Mouse (Mus musculus) heart, embryonic 14.5 days (tissue): ENCODE results near the gene Efcab6. TPM values are rescaled to one million over a fixed set of nuclear protein-coding genes. Genes with fewer than 3 reads are reported as not detected.

Experiments
- ATAC-seq: fragments of 200-750 bp; cut with Nextera tagmentation; 2 replicates; pipeline ENCODE4 v1.8.0; 2017; ENCODE audit warnings: low read depth, moderate TSS enrichment; ENCODE audit not compliant: insufficient number of reproducible peaks, insufficient read depth, low FRiP score
- H3K27ac ChIP-seq, 2 experiments: fragments of 200-500 bp in 1 of 2; fragments of 300-500 bp in 1 of 2; sonication (generic) in 1 of 2; replicated peaks in 1 of 2; 2 replicates each; pipeline ENCODE4 v1.5.1; 2012 to 2014; ENCODE audit warnings: low read depth in 2 of 2, low read length in 2 of 2, control low read depth in 1 of 2, mild to moderate bottlenecking in 1 of 2, mixed read lengths in 1 of 2; ENCODE audit not compliant: control insufficient read depth in 1 of 2, insufficient read depth in 1 of 2
- H3K27me3 ChIP-seq: fragments of 300-500 bp; sonication (generic); 2 replicates; pipeline ENCODE4 v1.6.1; 2014; ENCODE audit warnings: mild to moderate bottlenecking, low read length, control low read depth; ENCODE audit not compliant: control insufficient read depth, insufficient read depth
- H3K36me3 ChIP-seq: fragments of 300-500 bp; sonication (generic); 2 replicates; pipeline ENCODE4 v1.6.1; 2014; ENCODE audit warnings: mild to moderate bottlenecking, control low read depth, low read length, mixed read lengths; ENCODE audit not compliant: control insufficient read depth, insufficient read depth
- H3K4me1 ChIP-seq, 2 experiments: fragments of 200-500 bp in 1 of 2; fragments of 300-500 bp in 1 of 2; sonication (generic) in 1 of 2; 2 replicates each; pipeline ENCODE4 v1.6.1; 2012 to 2014; ENCODE audit warnings: low read length in 2 of 2, control low read depth in 1 of 2, mixed read lengths in 1 of 2; ENCODE audit not compliant: control insufficient read depth in 2 of 2, insufficient read depth in 2 of 2
- H3K4me2 ChIP-seq: fragments of 300-500 bp; sonication (generic); 2 replicates; pipeline ENCODE4 v1.6.1; 2014; ENCODE audit warnings: mild to moderate bottlenecking, low read length
- H3K4me3 ChIP-seq, 2 experiments: fragments of 200-500 bp in 1 of 2; fragments of 300-500 bp in 1 of 2; sonication (generic) in 1 of 2; 2 replicates each; pipeline ENCODE4 v1.5.1; 2012 to 2014; ENCODE audit warnings: low read length in 2 of 2, mild to moderate bottlenecking in 2 of 2, control low read depth in 1 of 2, low read depth in 1 of 2, moderate library complexity in 1 of 2; ENCODE audit not compliant: control insufficient read depth in 1 of 2, insufficient read depth in 1 of 2
- H3K9ac ChIP-seq: fragments of 300-500 bp; sonication (generic); 2 replicates; pipeline ENCODE4 v1.6.1; 2014; ENCODE audit warnings: mild to moderate bottlenecking, low read length
- H3K9me3 ChIP-seq: fragments of 300-500 bp; sonication (generic); 2 replicates; pipeline ENCODE4 v1.6.1; 2016; ENCODE audit warnings: low read length, control low read depth; ENCODE audit not compliant: control insufficient read depth
- WGBS: fragments of 180-500 bp; shearing (Covaris S2); extraction: QIAGEN DNeasy Blood & Tissue Kit; methylation state at CpG from one replicate; pipeline ENCODE4 v1.1.7; 2014; 5-methylcytosine and 5-hydroxymethylcytosine counted together
- polyA plus RNA-seq: library from polyadenylated mRNA; unstranded; fragments of >200 nt; fragmentation: Nextera tagmentation; extraction: Ambion mirVana; gene quantifications from 2 replicates; pipeline ENCODE4 v1.2.1, GENCODE M21; 2014

Efcab6 gene
- polyA plus RNA-seq, 1 experiment from 2014 or later, result 0.18 TPM

DNA sequence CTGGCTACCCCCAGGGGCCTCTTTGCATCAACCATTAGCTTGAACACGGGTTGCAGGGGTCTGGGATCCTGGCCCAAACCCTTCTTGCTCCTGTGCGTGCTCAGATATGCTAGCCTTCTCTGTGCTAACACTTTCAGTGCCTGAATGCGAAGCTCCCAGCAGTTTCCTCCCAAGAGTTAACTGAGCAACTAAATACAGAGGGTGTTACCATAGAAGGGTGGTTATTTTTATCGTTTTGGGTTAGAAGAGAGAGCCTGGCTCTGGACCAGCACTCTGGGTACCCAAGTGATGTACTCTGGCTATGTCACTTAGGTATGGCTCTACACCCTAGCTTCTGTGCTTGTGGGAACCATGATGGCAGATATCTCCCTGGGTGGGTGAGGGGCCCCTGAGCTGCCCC lies 217.7 kb downstream of the Efcab6 start:
- Histone ChIP-seq H3K4me1 (no peaks in the 10 kb centered on the region; a peak in 1 of 4 replicates), H3K4me2 (no peak overlapping the region), H3K27me3 (peaks cover 4% of the 10 kb centered on the region), H3K4me3 (no peak overlapping the region), H3K9ac (no peak overlapping the region), H3K36me3 (no peaks in the 10 kb centered on the region), H3K27ac (no peak overlapping the region), H3K9me3 (no peaks in the 10 kb centered on the region)
- 63% methylated on average over 4 of the region's 4 CpGs for WGBS
- ATAC-seq, result no peak

DNA sequence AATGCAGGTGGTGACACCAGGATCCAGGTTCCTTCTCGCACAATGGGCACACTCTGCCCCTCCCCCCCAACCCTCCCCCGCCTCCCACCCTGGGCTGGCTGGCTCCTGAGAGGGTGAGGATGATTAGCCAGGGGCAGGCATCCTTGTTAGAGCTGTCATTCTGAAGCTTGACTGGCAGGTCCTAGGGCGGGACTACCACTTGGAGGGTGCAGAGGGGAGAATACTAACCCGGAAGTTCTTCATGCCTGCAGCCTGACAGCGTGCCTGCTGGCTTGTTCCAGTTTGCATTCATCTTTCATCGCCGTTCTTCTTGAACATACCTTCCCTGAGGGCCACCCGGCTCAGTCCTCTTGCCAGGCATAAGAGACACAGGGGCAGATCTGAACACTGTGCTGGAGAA lies 218.6 kb downstream of the Efcab6 start:
- peaks cover 13% of the 10 kb centered on the region for H3K27me3 ChIP-seq
- no peak for ATAC-seq
- WGBS, result 22% methylated on average over 8 of the region's 8 CpGs
- no peak overlapping the region for H3K4me3 ChIP-seq
- no peak overlapping the region for H3K4me2 ChIP-seq
- H3K36me3 ChIP-seq, result no peaks in the 10 kb centered on the region
- H3K27ac ChIP-seq, result no peak overlapping the region
- H3K9ac ChIP-seq, result no peak overlapping the region
- H3K4me1 ChIP-seq, result no peaks in the 10 kb centered on the region; a peak in 1 of 4 replicates
- H3K9me3 ChIP-seq, result no peaks in the 10 kb centered on the region

GRCm38 (mm10) chr15:83845734-83846133 lies 219.4 kb downstream of the Efcab6 start:
- Histone ChIP-seq H3K36me3 (no peaks in the 10 kb centered on the region), H3K4me2 (no peak overlapping the region), H3K9ac (no peak overlapping the region), H3K9me3 (no peaks in the 10 kb centered on the region), H3K27me3 (peaks cover 21% of the 10 kb centered on the region), H3K4me1 (no peaks in the 10 kb centered on the region; a peak in 1 of 4 replicates), H3K27ac (no peak overlapping the region), H3K4me3 (no peak overlapping the region)
- 38% methylated on average over 11 of the region's 11 CpGs for WGBS
- no peak for ATAC-seq

- no peak for ATAC-seq
- Histone ChIP-seq H3K4me2 (no peak overlapping the region), H3K27me3 (peaks cover 24% of the 10 kb centered on the region), H3K27ac (no peak overlapping the region), H3K4me3 (no peak overlapping the region), H3K4me1 (no peaks in the 10 kb centered on the region; a peak in 1 of 4 replicates), H3K36me3 (no peaks in the 10 kb centered on the region), H3K9ac (no peak overlapping the region), H3K9me3 (no peaks in the 10 kb centered on the region)
- WGBS, result 35% methylated on average over 22 of the region's 22 CpGs
Measured at GRCm38 (mm10) chr15:83842915-83843789, 222.0 kb downstream of the Efcab6 start.

DNA sequence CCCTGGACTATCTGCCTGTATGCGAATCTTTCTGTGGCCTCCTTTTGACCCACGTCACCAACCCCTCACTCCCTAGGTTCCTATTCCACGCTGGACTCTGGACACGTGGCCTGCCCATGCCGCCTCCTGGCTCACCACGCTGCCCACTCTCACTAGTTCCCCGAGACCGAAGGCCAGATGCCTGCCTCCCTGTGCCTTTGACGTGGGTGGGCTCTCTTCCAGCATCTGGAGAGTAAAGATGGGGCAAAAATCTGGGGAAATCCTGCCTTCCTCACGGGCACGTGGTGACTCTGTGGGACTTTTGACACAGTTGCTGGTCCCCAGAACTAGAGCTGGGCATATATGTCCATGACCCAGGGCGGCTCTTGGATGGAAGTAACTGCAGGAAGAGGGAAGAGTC lies 222.8 kb downstream of the Efcab6 start:
- ATAC-seq, result no peak

DNA sequence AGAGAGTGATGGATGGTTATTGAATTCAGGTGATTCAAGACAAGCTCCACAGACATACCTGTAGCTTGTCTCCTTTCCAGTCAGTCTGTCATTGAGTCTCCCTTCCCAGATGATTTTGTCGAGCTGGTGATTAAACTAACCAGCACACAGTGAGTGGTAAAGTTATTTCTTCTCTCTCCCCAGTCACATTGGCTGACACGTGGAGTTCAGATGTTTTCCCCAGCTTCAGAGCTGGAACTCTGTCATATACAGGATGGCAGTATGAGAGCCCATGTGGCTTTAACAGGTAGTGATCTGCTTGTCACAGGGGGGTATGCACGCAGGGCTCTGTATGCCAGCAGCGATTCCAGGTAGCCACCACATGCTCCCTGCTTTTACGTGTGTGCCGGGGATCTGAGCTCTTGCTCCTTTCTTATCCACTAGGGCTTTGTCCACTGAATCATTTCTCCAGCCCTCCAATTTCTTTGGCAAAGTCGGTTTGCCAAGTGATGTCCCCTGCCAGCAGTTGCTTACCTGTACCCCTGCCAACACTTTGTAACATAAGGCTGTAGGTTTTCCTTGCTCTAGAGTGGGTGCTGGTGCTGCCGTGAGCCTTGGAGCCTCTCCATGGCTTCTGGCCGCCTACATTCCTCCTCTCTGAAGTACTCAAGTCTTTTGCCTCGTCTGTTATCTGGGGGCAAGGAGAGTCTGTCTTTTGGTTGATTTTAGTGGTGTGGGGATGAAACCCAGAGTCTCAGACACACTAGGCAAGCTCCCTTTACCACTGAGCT lies 224.0 kb downstream of the Efcab6 start:
- no peaks in the 10 kb centered on the region for H3K36me3 ChIP-seq
- no peak overlapping the region for H3K4me2 ChIP-seq
- H3K27me3 ChIP-seq, result peaks cover 24% of the 10 kb centered on the region
- H3K4me3 ChIP-seq, result no peak overlapping the region
- H3K9ac ChIP-seq, result no peak overlapping the region
- 49% methylated on average over 10 of the region's 10 CpGs for WGBS
- no peaks in the 10 kb centered on the region for H3K9me3 ChIP-seq
- H3K27ac ChIP-seq, result no peak overlapping the region
- no peaks in the 10 kb centered on the region for H3K4me1 ChIP-seq
- no peak for ATAC-seq

More for the DNA sequence above, 222.8 kb downstream of the Efcab6 start:
- Histone ChIP-seq H3K4me1 (no peaks in the 10 kb centered on the region; a peak in 1 of 4 replicates), H3K9me3 (no peaks in the 10 kb centered on the region), H3K4me3 (no peak overlapping the region), H3K27ac (no peak overlapping the region), H3K4me2 (no peak overlapping the region), H3K9ac (no peak overlapping the region), H3K36me3 (no peaks in the 10 kb centered on the region), H3K27me3 (peaks cover 24% of the 10 kb centered on the region)
- 78% methylated on average over 12 of the region's 12 CpGs for WGBS

- no peak overlapping the region for H3K4me3 ChIP-seq
- 50% methylated on average over 6 of the region's 6 CpGs for WGBS
- H3K27ac ChIP-seq, result no peak overlapping the region
- no peaks in the 10 kb centered on the region for H3K9me3 ChIP-seq
- no peaks in the 10 kb centered on the region for H3K36me3 ChIP-seq
- no peak for ATAC-seq
- no peaks in the 10 kb centered on the region for H3K27me3 ChIP-seq
- no peak overlapping the region for H3K4me2 ChIP-seq
- H3K9ac ChIP-seq, result no peak overlapping the region
- no peaks in the 10 kb centered on the region for H3K4me1 ChIP-seq
Measured at GRCm38 (mm10) chr15:83832265-83832664, 232.9 kb downstream of the Efcab6 start.
